Mouse (Mus musculus) hindbrain, embryonic 15.5 days (tissue): ENCODE results near the gene B3gnt9. TPM values are rescaled to one million over a fixed set of nuclear protein-coding genes. Genes with fewer than 3 reads are reported as not detected.

Source experiments
- ATAC-seq: fragments of 200-750 bp; cut with Nextera tagmentation; 2 replicates; pipeline ENCODE4 v1.8.0; 2017; ENCODE audit warnings: low read depth, moderate number of reproducible peaks, moderate TSS enrichment; ENCODE audit not compliant: low FRiP score
- H3K27ac ChIP-seq: fragments of 300-500 bp; sonication (generic); replicated peaks from 2 replicates; pipeline ENCODE4 v1.5.1; 2015; ENCODE audit warnings: mild to moderate bottlenecking, inconsistent platforms
- H3K27me3 ChIP-seq: fragments of 300-500 bp; sonication (generic); 2 replicates; pipeline ENCODE4 v1.6.1; 2015; ENCODE audit warnings: control low read depth, inconsistent platforms
- H3K36me3 ChIP-seq: fragments of 300-500 bp; sonication (generic); 2 replicates; pipeline ENCODE4 v1.6.1; 2015; ENCODE audit warnings: control low read depth, inconsistent platforms
- H3K4me1 ChIP-seq: fragments of 300-500 bp; sonication (generic); replicated peaks from 2 replicates; pipeline ENCODE4 v1.6.1; 2015; ENCODE audit warnings: control low read depth, inconsistent platforms
- H3K4me2 ChIP-seq: fragments of 300-500 bp; sonication (generic); 2 replicates; pipeline ENCODE4 v1.6.1; 2015; ENCODE audit warnings: moderate library complexity, mild to moderate bottlenecking, inconsistent platforms
- H3K4me3 ChIP-seq: fragments of 300-500 bp; sonication (generic); 2 replicates; pipeline ENCODE4 v1.5.1; 2015; ENCODE audit warnings: mild to moderate bottlenecking, inconsistent platforms
- H3K9ac ChIP-seq: fragments of 300-500 bp; sonication (generic); 2 replicates; pipeline ENCODE4 v1.6.1; 2015; ENCODE audit warnings: inconsistent platforms
- H3K9me3 ChIP-seq: fragments of 300-500 bp; sonication (generic); 2 replicates; pipeline ENCODE4 v1.6.1; 2016; ENCODE audit warnings: control low read depth, inconsistent platforms
- WGBS: fragments of 180-500 bp; shearing (Covaris S2); methylation state at CpG from one replicate; pipeline ENCODE4 v1.1.7; 2015; 5-methylcytosine and 5-hydroxymethylcytosine counted together
- polyA plus RNA-seq: library from polyadenylated mRNA; unstranded; fragments of >200 nt; fragmentation: Nextera tagmentation; extraction: Ambion mirVana; gene quantifications from 2 replicates; pipeline ENCODE4 v1.2.1, GENCODE M21; 2015

The B3gnt9 gene
- polyA plus RNA-seq, 1 experiment from 2014 or later = 9.9 TPM

GRCm38 (mm10) chr8:105224413-105225271, 30.3 kb downstream of the B3gnt9 start, which contains the start of gene D230025D16Rik:
Gene D230025D16Rik (plus strand): TSS chr8:105225145.
- 3% methylated on average over 34 of the region's 34 CpGs for WGBS
- ATAC-seq = peak; percentile 96

GRCm38 (mm10) chr8:105223850-105224249, 31.1 kb downstream of the B3gnt9 start:
- WGBS = 82% methylated on average over 7 of the region's 7 CpGs
- peaks cover 24% of the 10 kb centered on the region for H3K4me1 ChIP-seq
- H3K4me3 ChIP-seq = no peak overlapping the region
- H3K27me3 ChIP-seq = no peaks in the 10 kb centered on the region
- no peaks in the 10 kb centered on the region for H3K36me3 ChIP-seq
- peak overlapping the region; percentile 61; the same call in 1 of the 2 replicates for H3K9ac ChIP-seq
- ATAC-seq = no peak
- H3K9me3 ChIP-seq = no peaks in the 10 kb centered on the region
- peak overlapping the region; percentile 92; the same call in 1 of the 2 replicates for H3K4me2 ChIP-seq
- H3K27ac ChIP-seq = peak overlapping the region; percentile 86; the same call in 1 of the 2 replicates

More at GRCm38 (mm10) chr8:105224413-105225271, 30.3 kb downstream of the B3gnt9 start, which contains the start of gene D230025D16Rik:
- H3K4me2 ChIP-seq = peak within 1 kb of the TSS; percentile 92
- H3K4me1 ChIP-seq = peaks cover 24% of the 10 kb centered on the region
- peak within 1 kb of the TSS; percentile 91 for H3K4me3 ChIP-seq
- H3K27me3 ChIP-seq = no peaks in the 10 kb centered on the region
- peak within 1 kb of the TSS; percentile 86 for H3K27ac ChIP-seq
- no peaks in the 10 kb centered on the region for H3K9me3 ChIP-seq
- no peaks in the 10 kb centered on the region for H3K36me3 ChIP-seq
- peak within 1 kb of the TSS; percentile 91 for H3K9ac ChIP-seq

- Histone ChIP-seq H3K27me3 (no peaks in the 10 kb centered on the region), H3K4me3 (no peak overlapping the region), H3K4me1 (no peaks in the 10 kb centered on the region), H3K4me2 (no peak overlapping the region), H3K9me3 (no peaks in the 10 kb centered on the region), H3K9ac (no peak overlapping the region), H3K27ac (no peak overlapping the region), H3K36me3 (no peaks in the 10 kb centered on the region)
- WGBS = 86% methylated on average over 5 of the region's 5 CpGs
- ATAC-seq = peak; percentile 68; the same call in 1 of the 2 replicates
Measured at GRCm38 (mm10) chr8:105217926-105218522, 36.9 kb downstream of the B3gnt9 start.

GRCm38 (mm10) chr8:105214104-105214503, 40.8 kb downstream of the B3gnt9 start:
- Histone ChIP-seq H3K4me2 (no peak overlapping the region), H3K27me3 (no peaks in the 10 kb centered on the region), H3K27ac (no peak overlapping the region), H3K4me3 (no peak overlapping the region), H3K9ac (no peak overlapping the region), H3K36me3 (no peaks in the 10 kb centered on the region), H3K4me1 (no peaks in the 10 kb centered on the region), H3K9me3 (no peaks in the 10 kb centered on the region)
- WGBS = 90% methylated on average over 5 of the region's 5 CpGs
- no peak for ATAC-seq

GRCm38 (mm10) chr8:105209153-105210110, 45.5 kb downstream of the B3gnt9 start:
- Histone ChIP-seq H3K36me3 (peaks cover 1% of the 10 kb centered on the region), H3K27me3 (no peaks in the 10 kb centered on the region), H3K4me2 (no peak overlapping the region), H3K27ac (no peak overlapping the region), H3K9me3 (no peaks in the 10 kb centered on the region), H3K9ac (no peak overlapping the region), H3K4me1 (no peaks in the 10 kb centered on the region), H3K4me3 (no peak overlapping the region)
- no peak for ATAC-seq
- 54% methylated on average over 1 of the region's 1 CpGs for WGBS

GRCm38 (mm10) chr8:105207675-105208273, 47.2 kb downstream of the B3gnt9 start:
- Histone ChIP-seq H3K4me1 (no peaks in the 10 kb centered on the region), H3K9me3 (no peaks in the 10 kb centered on the region), H3K4me2 (no peak overlapping the region), H3K9ac (no peak overlapping the region), H3K36me3 (peaks cover 4% of the 10 kb centered on the region), H3K4me3 (no peak overlapping the region), H3K27ac (no peak overlapping the region), H3K27me3 (no peaks in the 10 kb centered on the region)
- ATAC-seq = no peak
- 95% methylated on average over 2 of the region's 2 CpGs for WGBS

GRCm38 (mm10) chr8:105206766-105207275, 48.1 kb downstream of the B3gnt9 start:
- Histone ChIP-seq H3K27me3 (no peaks in the 10 kb centered on the region), H3K4me1 (no peaks in the 10 kb centered on the region), H3K36me3 (peaks cover 4% of the 10 kb centered on the region), H3K27ac (no peak overlapping the region), H3K9ac (no peak overlapping the region), H3K9me3 (no peaks in the 10 kb centered on the region), H3K4me3 (no peak overlapping the region), H3K4me2 (no peak overlapping the region)
- ATAC-seq = no peak
- WGBS = 72% methylated on average over 7 of the region's 7 CpGs

- Histone ChIP-seq H3K4me1 (no peaks in the 10 kb centered on the region), H3K4me2 (no peak overlapping the region), H3K9ac (no peak overlapping the region), H3K9me3 (no peaks in the 10 kb centered on the region), H3K27ac (no peak overlapping the region), H3K4me3 (no peak overlapping the region), H3K36me3 (peaks cover 4% of the 10 kb centered on the region), H3K27me3 (no peaks in the 10 kb centered on the region)
- 76% methylated on average over 1 of the region's 1 CpGs for WGBS
- ATAC-seq = 0 out of 2 replicates have a peak, but pooled peaks have one; percentile 19
Measured at GRCm38 (mm10) chr8:105205748-105206147, 49.2 kb downstream of the B3gnt9 start.

Other genes starting within 250 kb of the B3gnt9 start
- gene Ces3a, start 206.6 kb downstream of the B3gnt9 start, polyA plus RNA-seq = not detected in 2 replicates
- not detected in 2 replicates for gene Ces3b, start 171.4 kb downstream of the B3gnt9 start, polyA plus RNA-seq
- 0.13 TPM in 1 of 2 replicates, not detected in the other for gene Ces4a, start 123.4 kb downstream of the B3gnt9 start, polyA plus RNA-seq
- 28.8 and 29.0 TPM in 2 replicates for gene Cbfb, start 84.5 kb downstream of the B3gnt9 start, polyA plus RNA-seq
- 28.5 and 29.2 TPM in 2 replicates for gene D230025D16Rik, start 30.0 kb downstream of the B3gnt9 start, polyA plus RNA-seq
- 18.3 and 19.3 TPM in 2 replicates for gene Tradd, start 9.5 kb upstream of the B3gnt9 start, polyA plus RNA-seq
- gene Fbxl8, start 9.5 kb upstream of the B3gnt9 start, polyA plus RNA-seq = 1.3 and 1.6 TPM in 2 replicates
- gene Hsf4, start 14.6 kb upstream of the B3gnt9 start, polyA plus RNA-seq = 0.54 and 0.76 TPM in 2 replicates
- gene Nol3, start 21.0 kb upstream of the B3gnt9 start, polyA plus RNA-seq = 5.2 and 5.7 TPM in 2 replicates
- 124 and 146 TPM in 2 replicates for gene 4931428F04Rik, start 34.7 kb upstream of the B3gnt9 start, polyA plus RNA-seq
- gene Exoc3l, start 40.9 kb upstream of the B3gnt9 start, polyA plus RNA-seq = 11.6 and 14.2 TPM in 2 replicates
- gene E2f4, start 42.5 kb upstream of the B3gnt9 start, polyA plus RNA-seq = 44.0 and 51.0 TPM in 2 replicates
- gene Elmo3, start 50.4 kb upstream of the B3gnt9 start, polyA plus RNA-seq = 1.3 and 1.5 TPM in 2 replicates
- gene Lrrc29, start 71.1 kb upstream of the B3gnt9 start, polyA plus RNA-seq = 0.80 and 0.85 TPM in 2 replicates
- gene Tmem208, start 71.2 kb upstream of the B3gnt9 start, polyA plus RNA-seq = 132 and 143 TPM in 2 replicates
- 0.69 and 0.87 TPM in 2 replicates for gene Fhod1, start 92.8 kb upstream of the B3gnt9 start, polyA plus RNA-seq
- gene Slc9a5, start 93.7 kb upstream of the B3gnt9 start, polyA plus RNA-seq = 11.8 and 13.8 TPM in 2 replicates
- gene Plekhg4, start 118.1 kb upstream of the B3gnt9 start, polyA plus RNA-seq = 2.2 and 2.8 TPM in 2 replicates
- not detected in 2 replicates for gene Kctd19, start 158.3 kb upstream of the B3gnt9 start, polyA plus RNA-seq
- 0.75 and 1.3 TPM in 2 replicates for gene Lrrc36, start 158.4 kb upstream of the B3gnt9 start, polyA plus RNA-seq
- 197 and 207 TPM in 2 replicates for gene Tppp3, start 216.4 kb upstream of the B3gnt9 start, polyA plus RNA-seq
- gene Zdhhc1, start 241.7 kb upstream of the B3gnt9 start, polyA plus RNA-seq = 39.8 and 41.9 TPM in 2 replicates